Mouse (Mus musculus) erythroblast, embryonic 14.5 days (primary cell): ENCODE measurements at regions not wholly inside any gene's neighbourhood (a gene's known extent, or its start where the extent isn't known, plus 50 kb on each side); places are given as distances from the start of the nearest gene placed in this dataset.

ENCODE experiments used
- H3K27me3 ChIP-seq: 2 replicates; pipeline ENCODE4 v1.6.1; 2012; ENCODE audit warnings: inconsistent platforms; ENCODE audit not compliant: control insufficient read depth
- H3K36me3 ChIP-seq: 2 replicates; pipeline ENCODE4 v1.6.1; 2012; ENCODE audit warnings: mild to moderate bottlenecking, inconsistent platforms; ENCODE audit not compliant: control insufficient read depth
- H3K4me1 ChIP-seq: 2 replicates; pipeline ENCODE4 v1.6.1; 2012; ENCODE audit warnings: inconsistent platforms; ENCODE audit not compliant: control insufficient read depth
- H3K4me3 ChIP-seq: replicated peaks from 2 replicates; pipeline ENCODE3; 2012; ENCODE audit warnings: moderate library complexity, mild to moderate bottlenecking, inconsistent platforms
- H3K9me3 ChIP-seq: 2 replicates; pipeline ENCODE4 v1.6.1; 2012; ENCODE audit warnings: low read length, inconsistent platforms, mixed read lengths; ENCODE audit not compliant: control insufficient read depth
- GATA1 ChIP-seq: IDR thresholded peaks from 2 replicates; pipeline ENCODE4 v1.6.1; 2012; ENCODE audit warnings: low read length, inconsistent platforms, mixed read lengths
- TAL1 ChIP-seq: IDR thresholded peaks from 3 replicates; pipeline ENCODE4 v1.6.1; 2012; ENCODE audit warnings: low read length, inconsistent platforms, mixed read lengths

GRCm38 (mm10) chr14:25207422-25207821 lies 251.6 kb upstream of the Zmiz1 start:
- H3K36me3 ChIP-seq, result no peaks in the 10 kb centered on the region
- no peaks in the 10 kb centered on the region for H3K27me3 ChIP-seq
- TF ChIP-seq TAL1 (no peak), GATA1 (no peak)
- no peaks in the 10 kb centered on the region for H3K9me3 ChIP-seq
- H3K4me1 ChIP-seq, result no peaks in the 10 kb centered on the region
- H3K4me3 ChIP-seq, result no peak overlapping the region

- TF ChIP-seq TAL1 (no peak), GATA1 (no peak)
- H3K27me3 ChIP-seq, result no peaks in the 10 kb centered on the region
Measured at GRCm38 (mm10) chr14:25208221-25209056, 250.5 kb upstream of the Zmiz1 start.

GRCm38 (mm10) chr14:25213056-25213455 lies 245.9 kb upstream of the Zmiz1 start:
- H3K9me3 ChIP-seq, result no peaks in the 10 kb centered on the region
- TF ChIP-seq GATA1 (no peak), TAL1 (no peak)

More at GRCm38 (mm10) chr14:25208221-25209056, 250.5 kb upstream of the Zmiz1 start:
- H3K9me3 ChIP-seq, result no peaks in the 10 kb centered on the region
- no peak overlapping the region for H3K4me3 ChIP-seq
- H3K4me1 ChIP-seq, result no peaks in the 10 kb centered on the region
- no peaks in the 10 kb centered on the region for H3K36me3 ChIP-seq

GRCm38 (mm10) chr14:25223091-25223490 lies 235.9 kb upstream of the Zmiz1 start:
- TF ChIP-seq TAL1 (no peak), GATA1 (no peak)
- Histone ChIP-seq H3K27me3 (no peaks in the 10 kb centered on the region), H3K4me3 (no peak overlapping the region), H3K9me3 (no peaks in the 10 kb centered on the region), H3K4me1 (no peaks in the 10 kb centered on the region), H3K36me3 (no peaks in the 10 kb centered on the region)

More at GRCm38 (mm10) chr14:25213056-25213455, 245.9 kb upstream of the Zmiz1 start:
- no peak overlapping the region for H3K4me3 ChIP-seq
- H3K27me3 ChIP-seq, result no peaks in the 10 kb centered on the region
- no peaks in the 10 kb centered on the region for H3K36me3 ChIP-seq
- H3K4me1 ChIP-seq, result no peaks in the 10 kb centered on the region

- TF ChIP-seq TAL1 (no peak), GATA1 (no peak)
- H3K9me3 ChIP-seq, result no peaks in the 10 kb centered on the region
Measured at GRCm38 (mm10) chr14:25225214-25225613, 233.8 kb upstream of the Zmiz1 start.

GRCm38 (mm10) chr14:25226155-25226839 lies 232.7 kb upstream of the Zmiz1 start:
- Histone ChIP-seq H3K9me3 (no peaks in the 10 kb centered on the region), H3K4me1 (no peaks in the 10 kb centered on the region), H3K4me3 (no peak overlapping the region), H3K36me3 (no peaks in the 10 kb centered on the region), H3K27me3 (no peaks in the 10 kb centered on the region)
- TF ChIP-seq TAL1, result no peak

More at GRCm38 (mm10) chr14:25225214-25225613, 233.8 kb upstream of the Zmiz1 start:
- no peaks in the 10 kb centered on the region for H3K27me3 ChIP-seq
- no peak overlapping the region for H3K4me3 ChIP-seq
- H3K4me1 ChIP-seq, result no peaks in the 10 kb centered on the region
- H3K36me3 ChIP-seq, result no peaks in the 10 kb centered on the region

- no peaks in the 10 kb centered on the region for H3K9me3 ChIP-seq
- no peaks in the 10 kb centered on the region for H3K27me3 ChIP-seq
- H3K36me3 ChIP-seq, result no peaks in the 10 kb centered on the region
- no peaks in the 10 kb centered on the region for H3K4me1 ChIP-seq
- no peak overlapping the region for H3K4me3 ChIP-seq
- TF ChIP-seq TAL1 (no peak), GATA1 (no peak)
Measured at GRCm38 (mm10) chr14:25226840-25227506, 232.0 kb upstream of the Zmiz1 start.

GRCm38 (mm10) chr14:25228321-25229047 lies 230.5 kb upstream of the Zmiz1 start:
- Histone ChIP-seq H3K36me3 (no peaks in the 10 kb centered on the region), H3K4me1 (no peaks in the 10 kb centered on the region), H3K9me3 (no peaks in the 10 kb centered on the region), H3K4me3 (no peak overlapping the region), H3K27me3 (no peaks in the 10 kb centered on the region)
- TF ChIP-seq TAL1 (no peak), GATA1 (no peak)

GRCm38 (mm10) chr14:25229569-25229968 lies 229.4 kb upstream of the Zmiz1 start:
- Histone ChIP-seq H3K9me3 (no peaks in the 10 kb centered on the region), H3K4me3 (no peak overlapping the region), H3K4me1 (no peaks in the 10 kb centered on the region), H3K36me3 (no peaks in the 10 kb centered on the region), H3K27me3 (no peaks in the 10 kb centered on the region)
- TF ChIP-seq GATA1, result no peak
- no peak for TF ChIP-seq TAL1
